Mouse (Mus musculus) hindlimb bud, embryonic 11.5 days (tissue): ENCODE measurements around the gene Gm49318.
"Not testable (repeated sequence)": the region's sequence is repeated elsewhere in the genome, so short reads cannot be mapped to it uniquely, and the experiment has no call there.

Experiments
- DNase-seq: peaks from one replicate; pipeline ENCODE4 v3.0.0-alpha.2; 2012; ENCODE audit warnings: low read depth, low spot score; ENCODE audit errors: extremely low spot score

The Gm49318 gene

DNA sequence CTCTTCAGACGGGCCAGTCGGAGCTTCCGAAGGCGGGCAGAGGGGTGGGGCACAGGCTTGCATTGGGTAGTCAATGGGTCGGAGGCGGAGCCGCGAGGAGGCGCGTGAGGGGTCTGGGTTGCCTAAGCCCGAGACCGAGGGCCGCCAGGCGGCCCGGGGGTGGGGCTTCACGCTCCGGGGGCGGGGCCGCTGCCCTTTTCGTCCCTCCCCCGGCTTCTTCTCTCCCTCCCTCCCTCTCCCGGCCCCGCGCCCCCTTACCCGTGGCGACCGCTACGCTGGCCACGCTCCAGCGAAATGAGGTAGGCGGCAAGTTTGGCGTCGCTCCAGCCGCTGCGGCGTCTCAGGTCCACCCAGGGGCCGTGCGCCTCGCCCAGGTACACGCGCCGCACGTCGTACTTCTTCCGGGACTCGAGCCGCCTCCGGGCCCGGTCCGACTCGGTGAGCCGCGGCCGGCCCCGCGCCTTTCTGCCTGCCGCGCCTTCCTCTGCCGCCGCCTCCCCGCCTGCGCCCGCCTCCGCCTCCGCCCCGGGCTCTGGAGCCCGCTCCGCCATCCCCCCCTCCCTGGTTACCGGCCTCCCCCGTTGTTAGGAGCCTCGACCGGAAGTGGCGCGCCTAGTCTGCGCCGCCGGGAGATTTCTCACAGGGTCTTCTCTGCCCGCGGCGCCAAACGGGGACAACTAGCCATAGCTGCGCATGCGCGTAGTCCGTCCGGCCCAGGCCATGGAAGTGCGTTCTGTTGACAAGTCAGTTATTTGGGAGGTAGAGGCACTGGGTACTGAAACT, at the start of gene Gm49318, which contains the start of gene Zfp653:
TSS of gene Gm49318 (minus strand) at position 469 of the 783 bp plus-strand sequence.
TSS of gene Zfp653 (minus strand) at position 586 of the 783 bp plus-strand sequence.
- DNase-seq = peak; percentile 84

DNA sequence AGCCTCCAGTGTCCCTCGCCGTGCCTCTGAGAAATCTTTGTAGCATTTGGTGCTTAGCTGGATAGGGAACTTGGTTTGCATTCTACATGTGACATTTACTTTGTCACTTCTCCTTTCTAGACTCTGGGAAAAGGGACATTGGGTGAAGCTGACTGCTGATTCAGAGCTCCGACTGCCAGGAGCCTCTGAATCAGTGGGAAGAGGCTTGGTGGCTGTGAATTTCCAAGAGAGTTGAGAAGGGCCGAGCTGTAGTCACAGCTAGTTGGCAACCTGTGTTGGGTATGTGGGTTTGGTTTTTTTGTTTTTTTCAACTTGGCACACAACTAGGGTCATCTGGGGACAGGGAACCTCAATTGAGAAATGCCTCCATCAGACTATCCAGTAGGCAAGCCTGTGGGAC, 48.5 kb upstream of the Gm49318 start:
- no peak for DNase-seq

DNA sequence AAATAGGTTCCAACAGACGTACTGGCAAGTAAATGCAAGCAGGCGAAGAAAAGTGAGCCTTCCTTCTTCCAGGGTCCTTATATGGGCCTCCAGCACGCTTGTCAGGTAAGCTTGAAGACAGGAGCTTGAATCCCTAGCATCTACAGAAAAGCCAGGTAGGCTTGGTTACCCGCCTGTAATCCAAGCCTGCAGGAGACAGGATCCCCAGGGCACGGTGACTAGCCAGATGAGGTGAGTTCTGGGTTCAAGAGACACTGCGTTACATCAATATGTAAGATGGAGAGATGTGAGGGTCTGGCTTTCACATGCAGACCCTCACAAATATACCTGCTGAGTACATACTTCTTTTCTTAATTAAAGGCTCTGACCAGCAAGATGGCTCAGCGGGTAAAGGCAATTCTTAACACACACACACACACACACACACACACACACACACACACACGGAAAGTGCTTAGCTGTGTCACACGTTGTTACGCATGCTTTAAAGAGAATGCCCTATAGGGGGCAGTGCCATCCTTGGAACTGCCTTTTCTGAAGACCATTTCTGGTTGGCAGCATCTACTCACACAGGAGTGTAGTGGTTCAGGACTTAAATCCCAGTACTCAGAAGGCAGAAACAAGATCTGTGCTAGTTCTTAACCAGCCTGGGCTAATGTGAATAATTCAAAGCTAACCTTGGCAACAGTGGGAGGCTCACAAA, 46.8 kb upstream of the Gm49318 start:
- DNase-seq = no peak

GRCm38 (mm10) chr9:22116740-22117426, 45.8 kb upstream of the Gm49318 start, which contains the start of gene Elof1:
Gene Elof1, minus strand, starts transcription at chr9:22117172.
- DNase-seq = peak; percentile 91

DNA sequence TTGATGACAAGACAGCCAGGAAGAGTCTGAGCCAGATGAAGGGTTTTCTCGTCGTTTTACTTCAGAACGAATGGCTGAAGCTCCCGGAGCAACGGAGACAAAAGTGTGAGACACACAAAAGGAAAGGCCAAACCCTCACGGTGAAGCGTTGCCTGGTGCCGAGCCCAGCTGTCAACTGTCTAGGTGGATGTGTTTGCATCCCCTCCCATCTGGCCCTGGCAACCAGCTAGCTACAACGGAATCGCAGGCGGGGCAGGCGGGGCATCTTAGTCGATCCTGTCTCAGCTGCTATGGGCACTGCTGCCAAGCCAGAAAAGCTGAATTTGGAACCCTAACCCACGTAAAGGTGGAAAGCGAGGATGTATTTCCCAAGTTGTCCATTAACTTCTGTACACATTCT, 45.0 kb upstream of the Gm49318 start:
- no peak for DNase-seq

DNA sequence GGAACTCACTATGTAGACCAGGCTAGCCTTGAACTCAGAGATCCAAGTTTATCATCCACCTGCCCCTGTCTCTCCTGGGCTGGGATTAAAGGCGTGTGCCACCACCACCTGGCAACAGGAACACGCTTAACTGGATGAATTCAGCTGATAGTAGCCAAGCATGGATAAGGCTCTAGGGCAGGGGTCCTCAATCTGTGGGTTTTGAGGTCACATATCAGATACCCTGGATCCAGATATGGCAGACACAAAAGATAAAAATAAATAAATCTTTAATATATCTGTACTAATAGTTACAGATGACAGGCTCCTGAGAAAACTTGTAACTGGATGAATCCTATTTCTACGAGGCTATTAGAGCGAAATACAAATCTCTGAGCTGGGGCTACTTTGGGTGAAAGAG, 44.6 kb upstream of the Gm49318 start:
- no peak for DNase-seq

GRCm38 (mm10) chr9:22108194-22108593, 37.1 kb upstream of the Gm49318 start:
- no peak for DNase-seq

GRCm38 (mm10) chr9:22099922-22100321, 28.9 kb upstream of the Gm49318 start:
- DNase-seq = no peak

DNA sequence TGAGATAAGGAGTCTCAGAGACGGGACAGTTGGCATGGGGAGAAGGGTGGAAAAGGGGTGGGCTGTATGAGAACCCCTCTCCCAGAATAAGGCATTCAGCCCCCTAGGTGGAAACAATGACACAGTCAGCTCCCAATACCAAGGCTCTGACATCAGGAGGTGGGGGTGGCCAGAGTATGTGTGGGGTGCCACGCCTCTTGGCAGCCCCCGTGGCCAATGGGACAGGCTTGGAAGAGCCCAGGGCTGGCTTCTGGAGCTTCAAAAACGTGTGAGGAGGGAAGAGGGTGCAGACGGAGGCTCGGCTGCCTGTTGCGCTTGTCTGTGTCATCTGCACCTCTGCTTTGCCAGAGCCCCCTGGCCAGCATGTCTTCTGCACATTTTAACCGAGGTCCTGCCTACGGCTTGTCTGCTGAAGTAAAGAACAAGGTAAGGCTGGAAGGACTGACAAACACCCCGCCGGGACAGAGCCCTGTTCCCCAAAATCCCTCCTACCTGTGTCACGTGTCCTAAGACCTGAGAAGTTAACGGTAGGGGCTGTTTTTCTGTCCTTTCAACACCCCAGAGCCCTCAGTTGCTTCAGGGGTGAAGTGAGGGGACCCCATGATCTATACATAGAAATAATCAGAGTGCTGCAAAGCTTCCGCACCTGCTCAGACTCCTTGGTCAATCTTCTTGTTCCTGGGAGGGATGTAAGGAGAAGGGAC, 28.1 kb upstream of the Gm49318 start, which contains the start of gene Cnn1:
TSS of gene Cnn1 (plus strand) at position 224 of the 704 bp plus-strand sequence.
- no peak for DNase-seq

- no peak for DNase-seq
Measured at GRCm38 (mm10) chr9:22095854-22096307, 24.8 kb upstream of the Gm49318 start.

DNA sequence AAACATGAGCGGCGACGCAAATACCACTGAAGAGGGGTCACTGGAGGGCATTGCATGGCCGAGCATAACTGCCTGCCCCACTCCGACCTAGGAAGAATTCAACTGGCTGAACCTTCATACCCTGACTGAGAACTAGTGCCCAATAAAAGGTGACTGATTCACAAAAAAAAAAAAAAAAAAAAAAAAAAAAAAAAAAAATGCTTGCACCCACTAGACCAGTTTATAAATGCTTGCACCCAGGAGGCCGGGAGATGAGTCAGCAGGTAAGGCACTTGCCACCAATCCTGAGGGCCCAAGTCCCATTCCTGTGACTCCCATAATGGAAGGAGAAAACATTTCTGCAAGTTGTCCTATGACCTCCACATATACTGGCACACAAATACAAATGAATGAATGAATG, 21.7 kb upstream of the Gm49318 start:
- no peak for DNase-seq

- no peak for DNase-seq
Measured at GRCm38 (mm10) chr9:22089986-22090385, 18.9 kb upstream of the Gm49318 start.

DNA sequence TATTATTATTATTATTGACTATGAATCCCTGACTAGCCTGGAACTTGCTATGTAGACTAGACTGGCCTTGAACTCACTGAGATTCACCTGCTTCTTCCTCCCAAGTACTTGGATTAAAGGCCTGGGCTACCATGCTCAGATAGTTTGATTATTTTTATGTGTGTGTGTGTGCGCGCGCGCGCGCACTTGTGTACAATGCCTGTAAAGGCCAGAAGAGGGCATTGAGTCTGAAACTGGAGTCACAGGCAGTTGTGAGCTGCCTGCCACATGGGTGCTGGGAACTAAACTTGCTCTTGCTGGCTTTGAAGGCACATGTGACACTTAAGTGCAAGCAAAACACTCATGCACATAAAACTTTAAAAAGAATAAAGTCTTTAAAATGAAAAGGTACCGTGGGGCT, 18.2 kb upstream of the Gm49318 start:
- DNase-seq = no peak

GRCm38 (mm10) chr9:22087034-22087618, 16.1 kb upstream of the Gm49318 start:
- DNase-seq = no peak

DNA sequence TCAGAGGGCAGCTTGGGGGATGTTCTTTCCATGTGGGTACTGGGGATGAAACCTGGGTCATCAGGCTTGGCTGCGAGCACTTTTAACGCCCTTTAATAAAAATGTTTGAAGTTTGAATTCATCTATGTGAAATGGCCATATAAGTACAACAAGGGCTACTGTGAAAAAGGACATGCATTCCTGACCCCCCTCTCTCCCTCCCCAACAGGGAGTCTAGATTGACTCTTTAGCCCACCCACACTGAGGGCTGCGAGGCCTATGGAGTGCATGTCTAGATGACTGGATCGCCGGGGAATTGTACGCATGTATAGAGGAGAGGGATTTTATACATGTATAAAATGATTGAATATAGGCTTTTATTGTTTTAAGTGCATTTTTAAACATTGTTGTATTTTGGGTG, 15.0 kb upstream of the Gm49318 start:
- DNase-seq = no peak

GRCm38 (mm10) chr9:22085022-22085834, 14.2 kb upstream of the Gm49318 start, which contains the start of gene Ecsit:
Gene Ecsit, minus strand, starts transcription at chr9:22085438.
- DNase-seq = peak; percentile 90

GRCm38 (mm10) chr9:22084667-22085021, 13.6 kb upstream of the Gm49318 start:
- DNase-seq = no peak

DNA sequence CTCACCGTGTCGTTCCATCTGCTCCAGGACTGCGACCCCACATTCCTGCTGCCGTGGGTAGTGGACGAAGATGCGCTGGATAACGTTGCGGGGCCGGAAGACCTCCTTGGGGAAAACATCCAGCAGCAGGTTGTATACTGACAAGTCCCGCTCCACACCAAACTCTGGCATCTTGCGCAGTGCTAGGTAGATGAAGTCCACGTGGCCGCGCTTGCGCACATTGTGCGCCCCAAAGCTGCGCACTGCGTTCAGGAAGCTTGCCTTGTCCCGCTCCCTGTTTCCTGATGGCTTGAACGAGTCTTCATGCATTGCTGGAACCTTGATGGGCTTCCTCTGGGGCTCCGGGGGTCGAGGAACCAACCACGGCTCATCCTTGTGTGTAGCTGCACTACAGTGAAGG, 5.2 kb upstream of the Gm49318 start:
- DNase-seq = no peak

GRCm38 (mm10) chr9:22075778-22076177, 4.7 kb upstream of the Gm49318 start:
- not testable (repeated sequence) for DNase-seq

GRCm38 (mm10) chr9:22072276-22072675, 1.2 kb upstream of the Gm49318 start:
- no peak for DNase-seq
